Mouse (Mus musculus): ENCODE measurements around the gene Eea1. TPM values are rescaled to one million over a fixed set of nuclear protein-coding genes. Genes with fewer than 3 reads are reported as not detected.

Eea1 gene
- polyA plus RNA-seq, 1 experiment from 2014 or later: 17.3 TPM

DNA sequence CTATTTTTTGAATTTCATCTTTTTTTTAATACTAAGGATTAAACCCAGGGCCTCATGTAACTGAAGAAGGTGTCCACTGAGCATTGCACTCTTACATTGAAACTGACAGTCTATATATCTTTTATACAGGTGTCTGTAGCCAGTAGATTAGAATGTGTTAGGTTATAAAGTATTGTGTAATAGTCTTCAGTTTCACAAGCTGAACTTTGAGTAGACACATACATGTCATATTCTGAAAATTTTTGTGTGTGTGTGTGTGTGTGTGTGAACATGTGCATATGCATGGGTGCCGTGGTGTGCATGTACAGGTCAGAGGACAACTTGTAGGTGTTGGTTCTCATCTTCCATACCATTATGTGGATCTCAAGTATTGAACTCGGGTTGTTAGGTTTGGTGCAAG is 16.2 kb downstream of the Eea1 start:
- no peak overlapping the region for H3K4me2 ChIP-seq (replicated peaks)
- no peak overlapping the region for H3K9ac ChIP-seq (replicated peaks)
- H3K27ac ChIP-seq (replicated peaks): no peak overlapping the region
- no peak for ATAC-seq (replicated peaks)
- H3K36me3 ChIP-seq: no peaks in the 10 kb centered on the region
- no peak overlapping the region for H3K4me3 ChIP-seq
- no peaks in the 10 kb centered on the region; the same call in 1 of the 2 replicates for H3K4me1 ChIP-seq
- WGBS: 92% methylated on average over 2 of the region's 2 CpGs
- no peaks in the 10 kb centered on the region for H3K9me3 ChIP-seq
- no peaks in the 10 kb centered on the region for H3K27me3 ChIP-seq

DNA sequence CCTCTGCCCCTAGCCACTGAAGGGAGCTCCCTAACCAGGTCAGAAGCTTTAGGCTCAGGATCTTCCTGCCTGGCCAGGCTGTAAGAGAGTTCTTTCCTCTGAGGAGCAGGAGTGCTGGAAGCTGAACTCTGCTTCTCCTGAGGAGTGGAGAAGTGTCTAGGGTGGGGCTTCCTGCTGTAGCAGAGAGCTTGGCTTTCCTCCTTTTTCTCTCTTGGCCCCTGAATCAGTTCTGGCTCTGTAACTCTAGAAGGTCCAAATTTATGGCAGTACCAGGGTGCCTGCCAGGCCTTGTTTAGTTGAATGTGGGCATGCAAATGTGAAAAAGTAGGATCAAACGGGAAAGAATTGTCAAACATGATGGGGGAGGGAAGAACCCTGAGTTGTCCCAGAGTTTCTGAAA is 17.1 kb downstream of the Eea1 start:
- H3K4me2 ChIP-seq (replicated peaks): no peak overlapping the region
- ATAC-seq (replicated peaks): no peak
- H3K4me3 ChIP-seq: no peak overlapping the region
- no peak overlapping the region for H3K9ac ChIP-seq (replicated peaks)
- H3K36me3 ChIP-seq: no peaks in the 10 kb centered on the region
- H3K27me3 ChIP-seq: no peaks in the 10 kb centered on the region
- 55% methylated on average over 1 of the region's 1 CpGs for WGBS
- no peaks in the 10 kb centered on the region for H3K4me1 ChIP-seq
- H3K27ac ChIP-seq (replicated peaks): no peak overlapping the region
- H3K9me3 ChIP-seq: no peaks in the 10 kb centered on the region

DNA sequence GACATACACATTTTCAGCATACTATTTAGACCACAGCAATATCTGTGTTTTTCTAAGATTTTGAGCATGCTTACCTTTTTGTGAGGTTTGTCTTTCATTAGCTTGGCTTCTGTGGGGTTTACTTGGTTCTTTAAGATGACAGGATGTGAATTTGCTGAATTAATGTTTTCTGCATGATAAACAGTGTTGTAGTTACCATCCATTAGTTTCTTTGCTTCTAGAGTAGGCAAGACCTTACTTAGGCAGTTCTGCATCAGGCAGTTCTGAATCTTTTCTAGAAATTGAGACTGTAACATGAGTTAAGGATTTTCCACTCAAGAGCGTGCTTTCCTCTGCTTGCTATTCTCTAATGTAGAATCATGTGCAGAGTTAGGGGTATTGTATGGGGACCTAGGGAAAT is 24.2 kb downstream of the Eea1 start:
- ATAC-seq (replicated peaks): no peak
- WGBS: 95% methylated on average over 1 of the region's 1 CpGs
- H3K4me3 ChIP-seq: no peak overlapping the region
- no peaks in the 10 kb centered on the region for H3K4me1 ChIP-seq
- no peaks in the 10 kb centered on the region for H3K36me3 ChIP-seq
- no peak overlapping the region for H3K9ac ChIP-seq (replicated peaks)
- H3K27ac ChIP-seq (replicated peaks): no peak overlapping the region
- H3K27me3 ChIP-seq: no peaks in the 10 kb centered on the region
- no peaks in the 10 kb centered on the region for H3K9me3 ChIP-seq
- no peak overlapping the region for H3K4me2 ChIP-seq (replicated peaks)

DNA sequence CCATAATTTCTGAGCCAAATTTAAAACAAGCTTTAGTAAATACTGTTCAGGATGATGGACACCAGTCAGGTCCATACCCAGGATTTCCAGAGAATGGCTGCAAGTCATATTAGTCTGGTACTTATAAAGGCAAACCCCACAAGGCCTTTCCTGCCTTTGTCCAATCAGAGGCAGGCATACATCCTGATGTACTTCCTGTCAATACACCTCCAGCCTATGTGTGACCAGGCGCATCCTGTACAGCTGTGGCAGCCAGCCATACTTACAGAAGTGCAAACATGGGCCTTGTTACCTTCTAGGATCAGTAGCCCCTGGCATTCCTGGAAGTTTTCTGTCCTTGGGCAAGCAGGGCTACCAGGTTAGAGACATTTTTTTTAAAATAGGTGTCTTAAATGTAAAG is 29.2 kb downstream of the Eea1 start:
- 0 out of 2 replicates have a peak, but pooled peaks cover 2% of the 10 kb centered on the region for H3K36me3 ChIP-seq

DNA sequence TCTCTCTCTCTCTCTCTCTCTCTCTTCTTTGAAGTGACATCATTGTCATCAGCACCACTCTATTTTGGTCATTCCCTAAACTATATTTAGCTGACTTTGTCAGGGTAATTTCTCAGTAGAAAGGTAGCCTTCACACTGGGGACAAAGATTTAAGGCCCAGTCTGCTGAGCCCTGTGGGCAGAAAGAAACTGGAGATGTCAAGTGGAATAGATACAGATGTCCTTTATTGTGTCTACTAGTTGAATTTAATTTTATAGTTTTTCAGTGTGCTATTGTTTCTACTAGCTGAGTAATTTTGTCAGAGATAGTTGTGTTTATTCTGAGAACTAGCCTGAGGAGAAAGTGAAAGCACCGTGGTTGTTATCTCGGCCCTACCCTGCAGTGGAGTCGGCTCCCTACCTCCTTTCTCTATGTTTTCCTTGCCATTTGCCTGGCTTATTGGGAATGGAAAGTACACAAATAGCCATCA is 30.3 kb downstream of the Eea1 start:
- no peak for ATAC-seq (replicated peaks)
- no peak overlapping the region for H3K9ac ChIP-seq (replicated peaks)
- H3K36me3 ChIP-seq: 0 out of 2 replicates have a peak, but pooled peaks cover 2% of the 10 kb centered on the region
- no peaks in the 10 kb centered on the region for H3K9me3 ChIP-seq
- no peak overlapping the region for H3K4me2 ChIP-seq (replicated peaks)
- no peaks in the 10 kb centered on the region for H3K4me1 ChIP-seq
- H3K4me3 ChIP-seq: no peak overlapping the region
- no peak overlapping the region for H3K27ac ChIP-seq (replicated peaks)
- WGBS: 89% methylated on average over 3 of the region's 3 CpGs
- no peaks in the 10 kb centered on the region for H3K27me3 ChIP-seq

More for the DNA sequence above, 29.2 kb downstream of the Eea1 start:
- H3K4me3 ChIP-seq: no peak overlapping the region
- H3K4me1 ChIP-seq: no peaks in the 10 kb centered on the region
- ATAC-seq (replicated peaks): no peak
- H3K9ac ChIP-seq (replicated peaks): no peak overlapping the region
- H3K9me3 ChIP-seq: no peaks in the 10 kb centered on the region
- no peak overlapping the region for H3K4me2 ChIP-seq (replicated peaks)
- H3K27ac ChIP-seq (replicated peaks): no peak overlapping the region
- 92% methylated on average over 1 of the region's 1 CpGs for WGBS
- no peaks in the 10 kb centered on the region for H3K27me3 ChIP-seq

DNA sequence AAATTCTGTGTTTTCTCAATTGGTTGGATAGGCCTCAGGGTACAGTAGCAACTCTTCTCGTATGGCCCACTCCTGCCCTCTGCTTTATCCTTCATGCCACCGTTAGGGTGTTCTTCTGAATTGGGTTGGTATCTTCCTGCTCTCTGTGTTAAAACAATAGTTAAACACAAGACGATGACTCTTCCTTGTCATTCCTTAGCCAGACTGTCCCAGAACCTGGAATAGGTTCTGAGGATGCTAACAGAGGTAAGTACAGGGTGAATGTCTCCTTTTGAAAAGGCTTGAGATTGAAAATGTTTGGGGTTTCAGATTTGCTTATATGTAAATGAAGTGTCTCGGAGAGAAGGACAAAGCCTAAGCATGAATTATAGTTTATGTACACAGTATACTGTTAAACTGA is 30.9 kb downstream of the Eea1 start:
- Histone ChIP-seq H3K4me3 (no peak overlapping the region), H3K27ac (replicated peaks) (no peak overlapping the region), H3K27me3 (no peaks in the 10 kb centered on the region), H3K9ac (replicated peaks) (no peak overlapping the region), H3K9me3 (no peaks in the 10 kb centered on the region), H3K4me1 (no peaks in the 10 kb centered on the region), H3K36me3 (0 out of 2 replicates have a peak, but pooled peaks cover 2% of the 10 kb centered on the region), H3K4me2 (replicated peaks) (no peak overlapping the region)
- 87% methylated on average over 4 of the region's 4 CpGs for WGBS
- ATAC-seq (replicated peaks): no peak

DNA sequence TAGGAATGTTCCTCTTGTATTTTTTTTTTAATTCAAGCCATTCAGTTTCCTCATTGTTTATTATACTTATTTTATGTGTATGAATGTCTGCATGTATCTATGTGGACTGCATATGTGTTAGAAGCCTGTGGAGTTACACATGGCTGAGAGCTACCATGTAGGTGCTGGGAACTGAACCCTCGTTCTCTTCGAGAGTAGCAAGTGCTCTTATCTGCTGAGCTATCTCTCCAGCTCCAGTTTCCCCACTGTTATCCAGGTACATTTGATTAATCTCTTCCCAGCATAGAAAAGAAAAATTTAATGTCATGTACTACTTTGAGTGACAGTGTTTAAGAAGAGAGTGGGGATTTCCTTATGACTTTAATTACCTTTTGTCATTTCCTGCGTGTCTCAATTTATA is 31.5 kb downstream of the Eea1 start:
- Histone ChIP-seq H3K36me3 (peaks cover 7% of the 10 kb centered on the region; the same call in 1 of the 2 replicates), H3K4me1 (no peaks in the 10 kb centered on the region), H3K4me3 (no peak overlapping the region), H3K9ac (replicated peaks) (no peak overlapping the region), H3K9me3 (no peaks in the 10 kb centered on the region), H3K27ac (replicated peaks) (no peak overlapping the region), H3K4me2 (replicated peaks) (no peak overlapping the region), H3K27me3 (no peaks in the 10 kb centered on the region)
- 90% methylated on average over 3 of the region's 3 CpGs for WGBS
- ATAC-seq (replicated peaks): no peak

DNA sequence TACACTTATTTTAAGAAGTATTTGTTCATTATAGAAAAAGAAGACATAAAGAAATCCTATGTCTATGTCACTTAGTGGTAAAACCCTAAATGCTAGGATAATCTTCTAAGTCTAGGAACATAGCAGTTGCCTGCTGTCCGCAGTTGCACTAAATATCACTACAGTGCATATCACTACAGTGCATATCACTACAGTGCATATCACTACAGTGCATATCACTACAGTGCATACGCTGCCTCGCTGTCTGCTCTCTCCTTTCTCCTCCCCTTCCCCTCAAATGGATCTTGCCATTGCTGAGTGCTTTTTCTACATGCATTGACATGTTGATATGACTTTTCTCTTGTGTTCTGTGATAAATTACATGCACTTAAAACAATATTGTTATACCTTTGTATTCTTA is 34.0 kb downstream of the Eea1 start:
- Histone ChIP-seq H3K9ac (replicated peaks) (no peak overlapping the region), H3K4me3 (no peak overlapping the region), H3K4me2 (replicated peaks) (no peak overlapping the region), H3K36me3 (peaks cover 9% of the 10 kb centered on the region; the same call in 1 of the 2 replicates), H3K27ac (replicated peaks) (no peak overlapping the region), H3K9me3 (no peaks in the 10 kb centered on the region), H3K4me1 (no peaks in the 10 kb centered on the region), H3K27me3 (no peaks in the 10 kb centered on the region)
- ATAC-seq (replicated peaks): no peak
- 99% methylated on average over 3 of the region's 3 CpGs for WGBS

DNA sequence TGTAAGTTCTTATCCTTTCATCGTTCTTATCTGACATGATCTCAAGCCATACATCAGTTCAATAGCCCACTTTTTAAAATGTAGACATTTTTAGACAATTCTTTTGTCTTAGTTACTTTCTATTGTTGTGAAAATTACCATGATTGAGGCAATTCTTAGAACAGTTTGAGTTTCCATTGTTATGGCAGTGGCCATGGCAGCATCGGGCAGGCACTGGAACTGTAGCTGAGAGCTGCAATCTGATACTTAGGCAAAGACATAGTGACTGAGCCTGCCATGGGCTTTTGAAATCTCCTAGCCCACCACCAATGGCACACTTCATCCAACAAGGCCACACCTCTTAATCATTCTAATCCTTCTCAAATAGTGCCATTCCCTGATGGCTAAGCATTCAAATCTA is 36.3 kb downstream of the Eea1 start:
- Histone ChIP-seq H3K4me3 (no peak overlapping the region), H3K27ac (replicated peaks) (no peak overlapping the region), H3K4me2 (replicated peaks) (no peak overlapping the region), H3K27me3 (no peaks in the 10 kb centered on the region), H3K9me3 (no peaks in the 10 kb centered on the region), H3K36me3 (peaks cover 9% of the 10 kb centered on the region; the same call in 1 of the 2 replicates), H3K4me1 (no peaks in the 10 kb centered on the region), H3K9ac (replicated peaks) (no peak overlapping the region)
- WGBS: 87% methylated on average over 2 of the region's 2 CpGs
- no peak for ATAC-seq (replicated peaks)

DNA sequence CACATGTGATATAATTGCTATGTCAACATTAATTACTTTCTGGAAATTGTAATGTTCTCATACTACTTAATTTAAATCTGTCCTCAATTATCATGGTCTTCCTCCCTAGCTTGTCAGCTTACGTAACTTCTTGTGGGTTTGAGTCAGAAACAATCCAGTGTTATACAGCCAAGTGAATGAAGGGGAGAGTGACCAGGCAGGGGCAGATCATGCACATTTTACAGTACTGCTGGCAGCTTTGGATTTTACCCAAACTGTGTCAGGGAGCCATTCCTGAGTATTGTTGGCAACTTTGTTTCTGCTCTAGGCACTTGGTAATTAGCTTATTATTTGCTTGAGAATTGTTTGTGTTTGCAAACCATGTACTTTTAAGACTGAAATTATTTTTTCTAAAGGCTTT is 49.3 kb downstream of the Eea1 start:
- Histone ChIP-seq H3K27ac (replicated peaks) (no peak overlapping the region), H3K9ac (replicated peaks) (no peak overlapping the region), H3K4me1 (no peaks in the 10 kb centered on the region), H3K4me2 (replicated peaks) (no peak overlapping the region), H3K27me3 (no peaks in the 10 kb centered on the region), H3K4me3 (no peak overlapping the region), H3K9me3 (no peaks in the 10 kb centered on the region), H3K36me3 (no peaks in the 10 kb centered on the region)
- no peak for ATAC-seq (replicated peaks)
- WGBS: 73% methylated on average over 1 of the region's 1 CpGs

DNA sequence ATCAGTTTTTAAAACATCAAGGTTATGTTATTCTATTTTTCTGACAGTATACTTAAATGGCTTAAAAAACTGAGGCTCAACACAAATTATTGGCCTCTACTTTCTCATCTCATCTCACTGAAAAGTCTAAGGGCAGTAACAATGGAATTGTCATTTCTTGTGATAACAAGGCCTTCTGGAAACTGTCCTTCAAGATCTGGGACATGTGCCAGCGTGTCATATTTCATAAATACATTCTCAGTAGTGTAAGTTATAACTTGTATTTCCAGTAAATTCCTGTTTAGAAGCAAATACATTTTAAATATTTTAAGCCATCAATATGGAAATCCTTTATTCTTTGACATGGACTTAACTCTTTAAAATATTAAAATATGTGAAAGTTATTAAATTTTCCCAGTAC is 50.7 kb downstream of the Eea1 start:
- Histone ChIP-seq H3K27ac (replicated peaks) (no peak overlapping the region), H3K9ac (replicated peaks) (no peak overlapping the region), H3K4me3 (no peak overlapping the region), H3K27me3 (no peaks in the 10 kb centered on the region), H3K4me2 (replicated peaks) (no peak overlapping the region), H3K36me3 (no peaks in the 10 kb centered on the region), H3K9me3 (no peaks in the 10 kb centered on the region), H3K4me1 (no peaks in the 10 kb centered on the region)
- no peak for ATAC-seq (replicated peaks)
- WGBS: 89% methylated on average over 1 of the region's 1 CpGs

DNA sequence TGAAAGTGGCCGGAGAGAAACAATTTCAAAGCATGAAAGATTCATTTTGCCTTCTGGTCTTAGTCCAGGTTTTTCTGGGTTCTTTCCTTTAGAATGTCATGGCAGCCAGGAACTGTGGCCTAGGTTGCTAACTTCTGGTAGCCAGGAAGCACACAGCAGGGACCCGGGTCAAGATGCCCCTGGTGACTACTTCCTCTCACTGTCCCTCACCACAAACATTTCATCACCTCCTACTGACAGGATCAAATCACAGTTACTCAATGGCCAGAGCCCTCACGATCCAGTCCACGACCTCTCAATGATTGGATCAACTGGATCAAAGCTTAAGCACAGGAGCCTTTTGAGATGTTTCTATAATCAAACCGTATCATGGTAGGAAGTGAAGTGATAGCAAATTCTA is 60.5 kb downstream of the Eea1 start:
- Histone ChIP-seq H3K27me3 (no peaks in the 10 kb centered on the region), H3K27ac (replicated peaks) (no peak overlapping the region), H3K4me2 (replicated peaks) (no peak overlapping the region), H3K4me3 (no peak overlapping the region), H3K9me3 (no peaks in the 10 kb centered on the region), H3K9ac (replicated peaks) (no peak overlapping the region), H3K4me1 (no peaks in the 10 kb centered on the region), H3K36me3 (peaks cover 5% of the 10 kb centered on the region)
- ATAC-seq (replicated peaks): no peak
- whole genome bisulfite sequencing: 86% methylated on average over 5 of the region's 5 CpGs

DNA sequence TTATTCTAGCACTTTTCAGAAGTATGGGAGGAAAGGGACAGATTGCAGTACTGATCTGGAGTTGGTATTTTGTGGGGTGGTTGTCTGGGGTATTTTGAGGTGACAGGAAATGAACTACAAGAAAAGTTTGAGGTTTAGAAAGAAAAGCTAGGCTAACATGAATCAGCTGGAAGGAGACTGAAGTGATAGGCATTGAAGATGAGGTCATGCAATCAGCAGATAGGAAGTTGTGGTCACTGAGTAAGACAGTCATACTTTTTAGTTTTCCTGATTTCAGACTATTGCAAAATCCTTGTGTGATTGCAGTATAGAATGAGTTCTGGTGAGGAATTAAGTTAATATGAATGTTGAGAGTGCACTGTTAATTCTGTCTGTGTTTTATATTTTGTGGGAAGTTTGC is 75.3 kb downstream of the Eea1 start:
- no peak overlapping the region for H3K4me3 ChIP-seq
- no peaks in the 10 kb centered on the region for H3K27me3 ChIP-seq
- H3K9me3 ChIP-seq: no peaks in the 10 kb centered on the region
- H3K27ac ChIP-seq (replicated peaks): no peak overlapping the region
- no peak for ATAC-seq (replicated peaks)
- no peak overlapping the region for H3K9ac ChIP-seq (replicated peaks)
- H3K4me1 ChIP-seq: no peaks in the 10 kb centered on the region
- H3K36me3 ChIP-seq: peaks cover 21% of the 10 kb centered on the region
- H3K4me2 ChIP-seq (replicated peaks): no peak overlapping the region
